Mouse (Mus musculus) neural tube, embryonic 13.5 days (tissue): ENCODE results near the gene Tnnt1. TPM values are rescaled to one million over a fixed set of nuclear protein-coding genes. Genes with fewer than 3 reads are reported as not detected.

Source experiments
- polyA plus RNA-seq: library from polyadenylated mRNA; unstranded; fragments of >200 nt; fragmentation: Nextera tagmentation; extraction: Ambion mirVana; gene quantifications from 2 replicates; pipeline ENCODE4 v1.2.1, GENCODE M21; 2015

Tnnt1 gene
- polyA plus RNA-seq, 1 experiment from 2014 or later: 12.7 TPM

Other genes starting within 250 kb of the Tnnt1 start
- gene Ncr1, start 178.7 kb downstream of the Tnnt1 start, polyA plus RNA-seq: not detected in 2 replicates
- 0.07 TPM in 2 replicates for gene Gp6, start 118.6 kb downstream of the Tnnt1 start, polyA plus RNA-seq
- 35.9 and 38.6 TPM in 2 replicates for gene Rdh13, start 70.7 kb downstream of the Tnnt1 start, polyA plus RNA-seq
- 12.1 and 12.9 TPM in 2 replicates for gene Eps8l1, start 55.7 kb downstream of the Tnnt1 start, polyA plus RNA-seq
- 46.0 and 48.4 TPM in 2 replicates for gene Ppp1r12c, start 14.7 kb downstream of the Tnnt1 start, polyA plus RNA-seq
- gene Tnni3, start 7.8 kb upstream of the Tnnt1 start, polyA plus RNA-seq: 1.8 and 3.6 TPM in 2 replicates
- 1.1 and 1.2 TPM in 2 replicates for gene Dnaaf3, start 16.1 kb upstream of the Tnnt1 start, polyA plus RNA-seq
- 53.6 and 60.5 TPM in 2 replicates for gene Syt5, start 31.2 kb upstream of the Tnnt1 start, polyA plus RNA-seq
- gene Ptprh, start 87.7 kb upstream of the Tnnt1 start, polyA plus RNA-seq: 0.26 and 0.31 TPM in 2 replicates
- 2.4 and 3.5 TPM in 2 replicates for gene Tmem86b, start 115.0 kb upstream of the Tnnt1 start, polyA plus RNA-seq
- 10.3 TPM in 2 replicates for gene Ppp6r1, start 142.6 kb upstream of the Tnnt1 start, polyA plus RNA-seq
- gene Hspbp1, start 168.7 kb upstream of the Tnnt1 start, polyA plus RNA-seq: 121 and 136 TPM in 2 replicates
- gene Brsk1, start 174.2 kb upstream of the Tnnt1 start, polyA plus RNA-seq: 5.9 and 6.2 TPM in 2 replicates
- 0.32 TPM in 1 of 2 replicates, not detected in the other for gene Tmem150b, start 208.9 kb upstream of the Tnnt1 start, polyA plus RNA-seq
- 84.0 and 84.7 TPM in 2 replicates for gene Kmt5c, start 223.7 kb upstream of the Tnnt1 start, polyA plus RNA-seq
- gene Cox6b2, start 236.7 kb upstream of the Tnnt1 start, polyA plus RNA-seq: 18.9 and 19.0 TPM in 2 replicates